In the genomic region with DNA sequence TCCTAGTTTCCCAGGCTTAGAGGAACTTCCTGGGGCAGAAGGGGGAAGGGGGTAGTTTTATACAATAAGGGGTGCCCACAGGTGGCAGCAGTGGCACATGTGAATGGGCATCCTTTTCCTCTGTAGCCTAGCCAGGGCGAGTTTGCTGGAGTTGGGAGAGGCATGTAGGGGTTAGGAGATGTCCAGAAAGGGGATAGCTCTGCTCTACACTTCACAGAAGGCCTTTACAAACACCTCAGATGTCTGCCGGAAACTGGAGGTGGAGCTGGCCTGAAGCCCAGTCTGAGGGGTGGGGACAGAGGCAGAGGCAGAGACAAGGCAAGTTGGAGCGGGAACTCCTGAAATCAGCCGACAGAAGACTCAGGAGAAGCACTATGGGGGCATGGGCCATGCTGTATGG, we compare ENCODE assay signal across 8 mouse cellular contexts. TPM values are rescaled to one million over a fixed set of nuclear protein-coding genes. Genes with fewer than 3 reads are reported as not detected.
DNase-seq lines count a peak whose midpoint lies in the region; ATAC-seq and TF ChIP-seq lines count a peak whose summit lies in the region.

A gene (plus strand): TSS at position 152 of the 400 bp plus-strand sequence.

- 18% methylated on average over 4 of the region's 4 CpGs for WGBS in liver, postnatal 0 days (ENCODE audit: insufficient replicate concordance)
- WGBS in embryonic facial prominence, embryonic 15.5 days, result 42% methylated on average over 4 of the region's 4 CpGs
- WGBS in kidney, embryonic 14.5 days, result 61% methylated on average over 4 of the region's 4 CpGs
- WGBS in stomach, embryonic 16.5 days, result 28% methylated on average over 4 of the region's 4 CpGs
- 57% methylated on average over 4 of the region's 4 CpGs for WGBS in forebrain, embryonic 13.5 days
- 43% methylated on average over 4 of the region's 4 CpGs for WGBS in forebrain, embryonic 14.5 days

- ATAC-seq in liver, postnatal 0 days, result no peak
- ATAC-seq in embryonic facial prominence, embryonic 15.5 days (ENCODE audit: insufficient number of reproducible peaks, low FRiP score, low TSS enrichment, low read depth), result no peak
- ATAC-seq in kidney, embryonic 14.5 days (ENCODE audit: low FRiP score, low TSS enrichment), result peak; percentile 38; the same call in 1 of the 2 replicates
- peak; percentile 60; the same call in 1 of the 2 replicates for ATAC-seq in stomach, embryonic 16.5 days (ENCODE audit: insufficient read depth, low FRiP score)
- ATAC-seq in forebrain, embryonic 13.5 days, result no peak
- ATAC-seq in forebrain, embryonic 14.5 days, result no peak

- no peak within 1 kb of the TSS for H3K4me3 ChIP-seq in liver, postnatal 0 days (ENCODE audit: low read depth, low read length)
- H3K4me3 ChIP-seq in embryonic facial prominence, embryonic 15.5 days (replicated peaks), result no peak within 1 kb of the TSS
- no peak within 1 kb of the TSS for H3K4me3 ChIP-seq in kidney, embryonic 14.5 days (ENCODE audit: low read length)
- H3K4me3 ChIP-seq in stomach, embryonic 16.5 days (replicated peaks; ENCODE audit: low read length), result no peak within 1 kb of the TSS
- no peak within 1 kb of the TSS for H3K4me3 ChIP-seq in forebrain, embryonic 13.5 days
- no peak within 1 kb of the TSS for H3K4me3 ChIP-seq in forebrain, embryonic 14.5 days (ENCODE audit: low read depth, low read length)

- DNase-seq in liver, postnatal 0 days, result peak; percentile 55
- DNase-seq in liver, result no peak
- DNase-seq in lung, postnatal 10 days, result peak; percentile 68
- DNase-seq in forebrain, embryonic 14.5 days (ENCODE audit: low spot score), result no peak

- TF ChIP-seq CTCF in liver, postnatal 0 days (IDR thresholded peaks at IDR 0.05; ENCODE audit: low read depth), result peak; percentile 54

- no peaks in the 10 kb centered on the region for H3K27me3 ChIP-seq in liver, postnatal 0 days (ENCODE audit: insufficient read depth, low read length)
- H3K27me3 ChIP-seq in embryonic facial prominence, embryonic 15.5 days, result no peaks in the 10 kb centered on the region
- no peaks in the 10 kb centered on the region for H3K27me3 ChIP-seq in kidney, embryonic 14.5 days (ENCODE audit: control insufficient read depth, insufficient read depth, low read length)
- no peaks in the 10 kb centered on the region for H3K27me3 ChIP-seq in stomach, embryonic 16.5 days (ENCODE audit: control insufficient read depth, insufficient read depth, low read length)
- H3K27me3 ChIP-seq in forebrain, embryonic 13.5 days, result no peaks in the 10 kb centered on the region
- no peaks in the 10 kb centered on the region for H3K27me3 ChIP-seq in forebrain, embryonic 14.5 days (replicated peaks; ENCODE audit: control insufficient read depth, insufficient read depth, low read length)

- H3K27ac ChIP-seq in liver, postnatal 0 days (ENCODE audit: low read depth), result no peak within 1 kb of the TSS
- peak within 1 kb of the TSS; percentile 63 for H3K27ac ChIP-seq in embryonic facial prominence, embryonic 15.5 days (replicated peaks)
- H3K27ac ChIP-seq in kidney, embryonic 14.5 days (ENCODE audit: low read depth, low read length), result no peak within 1 kb of the TSS
- peak within 1 kb of the TSS; percentile 39; the same call in 1 of the 2 replicates for H3K27ac ChIP-seq in stomach, embryonic 16.5 days (ENCODE audit: low read length)
- H3K27ac ChIP-seq in forebrain, embryonic 13.5 days, result no peak within 1 kb of the TSS
- no peak within 1 kb of the TSS for H3K27ac ChIP-seq in forebrain, embryonic 14.5 days (ENCODE audit: low read depth, low read length)

- H3K4me2 ChIP-seq in liver, postnatal 0 days (ENCODE audit: low read depth, low read length), result peak within 1 kb of the TSS; percentile 26; the same call in 1 of the 2 replicates
- H3K4me2 ChIP-seq in embryonic facial prominence, embryonic 15.5 days (replicated peaks), result 0 out of 2 replicates have a peak within 1 kb of the TSS, but pooled peaks have one; percentile 4
- no peak within 1 kb of the TSS for H3K4me2 ChIP-seq in kidney, embryonic 14.5 days (replicated peaks; ENCODE audit: low read depth, low read length)
- no peak within 1 kb of the TSS for H3K4me2 ChIP-seq in stomach, embryonic 16.5 days (ENCODE audit: low read depth, low read length)
- no peak within 1 kb of the TSS for H3K4me2 ChIP-seq in forebrain, embryonic 13.5 days
- H3K4me2 ChIP-seq in forebrain, embryonic 14.5 days (ENCODE audit: low read length), result no peak within 1 kb of the TSS

- peaks cover 17% of the 10 kb centered on the region for H3K4me1 ChIP-seq in liver, postnatal 0 days (ENCODE audit: insufficient read depth)
- H3K4me1 ChIP-seq in embryonic facial prominence, embryonic 15.5 days, result peaks cover 20% of the 10 kb centered on the region
- H3K4me1 ChIP-seq in kidney, embryonic 14.5 days (ENCODE audit: control insufficient read depth, insufficient read depth, low read length), result peaks cover 7% of the 10 kb centered on the region
- peaks cover 18% of the 10 kb centered on the region for H3K4me1 ChIP-seq in stomach, embryonic 16.5 days (ENCODE audit: control insufficient read depth, insufficient read depth, low read length)
- H3K4me1 ChIP-seq in forebrain, embryonic 13.5 days, result peaks cover 10% of the 10 kb centered on the region
- no peaks in the 10 kb centered on the region for H3K4me1 ChIP-seq in forebrain, embryonic 14.5 days (ENCODE audit: control insufficient read depth, insufficient read depth, low read length)

- TF ChIP-seq EP300 in liver, postnatal 0 days (IDR thresholded peaks at IDR 0.05; ENCODE audit: low read depth), result no peak

- no peaks in the 10 kb centered on the region for H3K9me3 ChIP-seq in liver, postnatal 0 days (ENCODE audit: low read length)
- H3K9me3 ChIP-seq in embryonic facial prominence, embryonic 15.5 days (replicated peaks), result no peaks in the 10 kb centered on the region
- no peaks in the 10 kb centered on the region for H3K9me3 ChIP-seq in kidney, embryonic 14.5 days (ENCODE audit: control insufficient read depth, low read length)
- H3K9me3 ChIP-seq in stomach, embryonic 16.5 days (replicated peaks; ENCODE audit: control insufficient read depth, low read length), result no peaks in the 10 kb centered on the region
- H3K9me3 ChIP-seq in forebrain, embryonic 13.5 days (replicated peaks), result no peaks in the 10 kb centered on the region
- no peaks in the 10 kb centered on the region for H3K9me3 ChIP-seq in forebrain, embryonic 14.5 days (replicated peaks; ENCODE audit: control insufficient read depth, low read length)

- H3K9ac ChIP-seq in liver, postnatal 0 days (replicated peaks), result 0 out of 2 replicates have a peak within 1 kb of the TSS, but pooled peaks have one; percentile 41
- H3K9ac ChIP-seq in embryonic facial prominence, embryonic 15.5 days, result no peak within 1 kb of the TSS
- H3K9ac ChIP-seq in kidney, embryonic 14.5 days (ENCODE audit: low read depth, low read length), result no peak within 1 kb of the TSS
- peak within 1 kb of the TSS; percentile 16 for H3K9ac ChIP-seq in stomach, embryonic 16.5 days (ENCODE audit: low read length)
- no peak within 1 kb of the TSS for H3K9ac ChIP-seq in forebrain, embryonic 13.5 days
- no peak within 1 kb of the TSS for H3K9ac ChIP-seq in forebrain, embryonic 14.5 days (ENCODE audit: low read length)

- 0 out of 2 replicates have a peak, but pooled peaks cover 2% of the 10 kb centered on the region for H3K36me3 ChIP-seq in liver, postnatal 0 days (replicated peaks; ENCODE audit: insufficient read depth, low read length)
- peaks cover 20% of the 10 kb centered on the region for H3K36me3 ChIP-seq in embryonic facial prominence, embryonic 15.5 days
- peaks cover 9% of the 10 kb centered on the region; the same call in 1 of the 2 replicates for H3K36me3 ChIP-seq in kidney, embryonic 14.5 days (ENCODE audit: control insufficient read depth, insufficient read depth, low read length)
- H3K36me3 ChIP-seq in stomach, embryonic 16.5 days (ENCODE audit: control insufficient read depth, insufficient read depth, low read length), result peaks cover 5% of the 10 kb centered on the region; the same call in 1 of the 2 replicates
- H3K36me3 ChIP-seq in forebrain, embryonic 13.5 days (ENCODE audit: poor library complexity, severe bottlenecking), result peaks cover 17% of the 10 kb centered on the region
- H3K36me3 ChIP-seq in forebrain, embryonic 14.5 days (ENCODE audit: control insufficient read depth, insufficient read depth, low read length), result 0 out of 2 replicates have a peak, but pooled peaks cover 4% of the 10 kb centered on the region

RNA-seq across cellular contexts. Expression of the gene that starts here (rescaled TPM):
- 0.78 and 1.2 TPM in 2 replicates for polyA plus RNA-seq in liver, postnatal 0 days (2015; fragmentation: Nextera tagmentation; extraction: Ambion mirVana)
- polyA plus RNA-seq in embryonic facial prominence, embryonic 15.5 days (2015; fragmentation: Nextera tagmentation; extraction: Ambion mirVana), result 6.0 and 7.1 TPM in 2 replicates
- polyA plus RNA-seq in kidney, embryonic 14.5 days (2014; fragmentation: Nextera tagmentation; extraction: Ambion mirVana), result 2.3 and 2.8 TPM in 2 replicates
- polyA plus RNA-seq in stomach, embryonic 16.5 days (2015; fragmentation: Nextera tagmentation; extraction: Ambion mirVana), result 2.4 and 3.1 TPM in 2 replicates
- 0.83 and 0.98 TPM in 2 replicates for polyA plus RNA-seq in forebrain, embryonic 13.5 days (2015; fragmentation: Nextera tagmentation; extraction: Ambion mirVana)
- polyA plus RNA-seq in forebrain, embryonic 14.5 days (2014; fragmentation: Nextera tagmentation; extraction: Ambion mirVana), result 0.40 and 0.53 TPM in 2 replicates

Comparison
In these comparisons a context has a peak if more than half of its experiments do, and no peak if none do; other contexts are left out.
1. DNase-seq: peak in liver, postnatal 0 days (single experiment) and lung, postnatal 10 days (single experiment); none in liver (single experiment) and forebrain, embryonic 14.5 days (single experiment).
2. ATAC-seq: peak in kidney, embryonic 14.5 days (single experiment) and stomach, embryonic 16.5 days (single experiment); none in liver, postnatal 0 days (single experiment), embryonic facial prominence, embryonic 15.5 days (single experiment), forebrain, embryonic 13.5 days (single experiment) and forebrain, embryonic 14.5 days (single experiment).
3. H3K27ac ChIP-seq: peak in embryonic facial prominence, embryonic 15.5 days (single experiment) and stomach, embryonic 16.5 days (single experiment); none in liver, postnatal 0 days (single experiment), kidney, embryonic 14.5 days (single experiment), forebrain, embryonic 13.5 days (single experiment) and forebrain, embryonic 14.5 days (single experiment).
4. H3K4me2 ChIP-seq: peak in liver, postnatal 0 days (single experiment) and embryonic facial prominence, embryonic 15.5 days (single experiment); none in kidney, embryonic 14.5 days (single experiment), stomach, embryonic 16.5 days (single experiment), forebrain, embryonic 13.5 days (single experiment) and forebrain, embryonic 14.5 days (single experiment).
5. H3K9ac ChIP-seq: peak in liver, postnatal 0 days (single experiment) and stomach, embryonic 16.5 days (single experiment); none in embryonic facial prominence, embryonic 15.5 days (single experiment), kidney, embryonic 14.5 days (single experiment), forebrain, embryonic 13.5 days (single experiment) and forebrain, embryonic 14.5 days (single experiment).